12 mouse cellular contexts compared by ENCODE assay signal in the genomic region with DNA sequence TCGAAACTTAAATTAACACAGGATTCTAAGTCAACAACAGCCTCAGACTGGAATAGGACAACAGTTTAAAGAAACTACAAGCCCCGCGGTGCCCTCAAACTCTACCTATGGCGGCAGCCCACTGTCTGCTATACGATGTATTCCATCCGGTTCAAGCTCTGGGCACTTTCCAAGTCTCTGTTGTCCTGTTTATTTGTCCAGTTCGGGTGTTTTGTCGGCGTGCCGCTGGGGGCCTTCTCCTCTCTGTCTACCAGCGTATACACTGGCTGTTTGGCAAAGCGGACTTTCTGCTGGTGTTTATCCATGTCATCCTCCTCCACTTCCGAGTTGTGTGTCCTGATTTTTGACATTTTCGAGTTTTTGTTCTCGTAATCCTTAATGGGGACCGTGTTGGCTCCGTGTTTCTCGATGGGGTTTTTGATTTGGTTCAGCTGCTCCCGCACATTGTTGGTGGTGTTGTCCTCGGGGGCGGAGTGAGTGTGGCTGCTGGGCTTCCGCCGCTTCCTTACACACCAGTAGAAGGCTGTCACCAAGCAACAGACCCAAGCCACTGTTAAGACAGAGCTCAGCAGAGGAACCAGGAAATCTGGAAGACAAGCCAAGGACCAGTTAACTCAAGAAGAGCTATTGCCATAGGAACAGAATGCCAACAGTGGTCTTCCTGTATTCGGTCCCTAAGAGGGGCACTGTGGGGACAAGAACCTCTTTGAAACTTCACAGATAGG. TPM values are rescaled to one million over a fixed set of nuclear protein-coding genes. Genes with fewer than 3 reads are reported as not detected.
DNase-seq lines count a peak whose midpoint lies in the region; ATAC-seq and TF ChIP-seq lines count a peak whose summit lies in the region.
"Had no signal": no experiment of that assay in that cellular context is flagged by ENCODE, and none has a peak within 500 bp of the region (broad histone marks: within the 10 kb centered on the region; RNA-seq: fewer than 3 reads in every experiment).

No protein-coding gene starts in this region.

- no peak overlapping the region for H3K4me2 ChIP-seq in forebrain, postnatal 0 days (ENCODE audit: low read depth)
- H3K4me2 ChIP-seq in forebrain, embryonic 12.5 days, result no peak overlapping the region
- H3K4me2 ChIP-seq: limb, embryonic 13.5 days had no signal

- H3K9ac ChIP-seq in forebrain, postnatal 0 days, result no peak overlapping the region
- H3K9ac ChIP-seq in forebrain, embryonic 12.5 days, result no peak overlapping the region
- H3K9ac ChIP-seq: limb, embryonic 13.5 days had no signal

- TF ChIP-seq CTCF in forebrain, postnatal 0 days (IDR thresholded peaks at IDR 0.05; ENCODE audit: low read depth), result no peak

- 79% methylated on average over 24 of the region's 24 CpGs for WGBS in forebrain, postnatal 0 days
- 93% methylated on average over 24 of the region's 24 CpGs for WGBS in forebrain, embryonic 12.5 days

- H3K4me1 ChIP-seq in forebrain, postnatal 0 days (ENCODE audit: insufficient read depth), result no peaks in the 10 kb centered on the region
- H3K4me1 ChIP-seq in forebrain, embryonic 12.5 days, result peaks cover 30% of the 10 kb centered on the region

- no peak for DNase-seq in forebrain, postnatal 0 days
- DNase-seq in right cerebral cortex, adult 2 months (ENCODE audit: low spot score in 2 of 2), result peak; percentile 37 to 42
- no peak for DNase-seq in right cerebral cortex, postnatal 4 days
- peak; percentile 27 to 66 for DNase-seq in left cerebral cortex, postnatal 10 days (ENCODE audit: extremely low spot score in 1 of 2, low spot score in 2 of 2)
- DNase-seq in right cerebral cortex, postnatal 25 days, result peak; percentile 38
- DNase-seq in gastrocnemius, postnatal 10 days, result no peak
- DNase-seq in T-cell, adult 2 months (ENCODE audit: low spot score), result no peak
- DNase-seq: cerebellum, postnatal 14 days had no signal

- H3K4me3 ChIP-seq in forebrain, postnatal 0 days (ENCODE audit: low read depth, low read length), result no peak overlapping the region
- H3K4me3 ChIP-seq in forebrain, embryonic 12.5 days (replicated peaks), result no peak overlapping the region
- H3K4me3 ChIP-seq: limb, embryonic 13.5 days had no signal

- peak; percentile 36; the same call in 1 of the 2 replicates for ATAC-seq in forebrain, postnatal 0 days
- ATAC-seq in forebrain, embryonic 12.5 days (ENCODE audit: low FRiP score), result no peak

- H3K9me3 ChIP-seq in forebrain, postnatal 0 days (ENCODE audit: low read length), result no peaks in the 10 kb centered on the region
- no peaks in the 10 kb centered on the region for H3K9me3 ChIP-seq in forebrain, embryonic 12.5 days
- H3K9me3 ChIP-seq: limb, embryonic 13.5 days had no signal

- H3K27ac ChIP-seq in forebrain, postnatal 0 days (ENCODE audit: low read depth, low read length), result no peak overlapping the region
- no peak overlapping the region for H3K27ac ChIP-seq in forebrain, embryonic 12.5 days
- H3K27ac ChIP-seq: limb, embryonic 13.5 days had no signal

- no peaks in the 10 kb centered on the region for H3K27me3 ChIP-seq in forebrain, postnatal 0 days (ENCODE audit: insufficient read depth, low read length)
- no peaks in the 10 kb centered on the region for H3K27me3 ChIP-seq in forebrain, embryonic 12.5 days
- H3K27me3 ChIP-seq: limb, embryonic 13.5 days had no signal

- intact Hi-C loops in left cerebral cortex, postnatal 10 days (cut with DNase I), result loop anchor here (10.0 kb wide), 1 partner anchor 168 kb away; no protein-coding TSS in a partner anchor

- H3K36me3 ChIP-seq in forebrain, postnatal 0 days (ENCODE audit: insufficient read depth), result peaks cover 10% of the 10 kb centered on the region
- H3K36me3 ChIP-seq in forebrain, embryonic 12.5 days (replicated peaks), result peaks cover 49% of the 10 kb centered on the region
- H3K36me3 ChIP-seq: G1E had no signal

RNA-seq across cellular contexts. Expression of a gene that starts 33.4 kb away (rescaled TPM):
- 4.9 and 10.3 TPM in 2 replicates for total RNA-seq in forebrain, postnatal 0 days (2014; rRNA removed)
- polyA plus RNA-seq in forebrain, postnatal 0 days (2015; fragmentation: Nextera tagmentation; extraction: Ambion mirVana), result 2.7 and 4.1 TPM in 2 replicates
- polyA plus RNA-seq in forebrain, embryonic 12.5 days (2016; fragmentation: Nextera tagmentation; extraction: Ambion mirVana), result 20.5 and 21.2 TPM in 2 replicates
- 1 to 10 TPM; 5.9 to 7.6 TPM for total RNA-seq in left cerebral cortex, postnatal 10 days (2021)
- 10 to 100 TPM; 10.6 to 16.7 TPM for total RNA-seq in gastrocnemius, postnatal 10 days (2021)
- total RNA-seq: G1E; megakaryocyte-erythroid progenitor cell, adult 5-6 weeks had no signal
- polyA plus RNA-seq: G1E had no signal

Comparison
In these comparisons a context has a peak if more than half of its experiments do, and no peak if none do; other contexts are left out.
1. DNase-seq: peak in right cerebral cortex, adult 2 months (2 of 2), left cerebral cortex, postnatal 10 days (2 of 2) and right cerebral cortex, postnatal 25 days (single experiment); none in forebrain, postnatal 0 days (single experiment), right cerebral cortex, postnatal 4 days (single experiment), gastrocnemius, postnatal 10 days (single experiment) and T-cell, adult 2 months (single experiment).